Comparison of ENCODE assay signal across 9 mouse cellular contexts in the genomic region with DNA sequence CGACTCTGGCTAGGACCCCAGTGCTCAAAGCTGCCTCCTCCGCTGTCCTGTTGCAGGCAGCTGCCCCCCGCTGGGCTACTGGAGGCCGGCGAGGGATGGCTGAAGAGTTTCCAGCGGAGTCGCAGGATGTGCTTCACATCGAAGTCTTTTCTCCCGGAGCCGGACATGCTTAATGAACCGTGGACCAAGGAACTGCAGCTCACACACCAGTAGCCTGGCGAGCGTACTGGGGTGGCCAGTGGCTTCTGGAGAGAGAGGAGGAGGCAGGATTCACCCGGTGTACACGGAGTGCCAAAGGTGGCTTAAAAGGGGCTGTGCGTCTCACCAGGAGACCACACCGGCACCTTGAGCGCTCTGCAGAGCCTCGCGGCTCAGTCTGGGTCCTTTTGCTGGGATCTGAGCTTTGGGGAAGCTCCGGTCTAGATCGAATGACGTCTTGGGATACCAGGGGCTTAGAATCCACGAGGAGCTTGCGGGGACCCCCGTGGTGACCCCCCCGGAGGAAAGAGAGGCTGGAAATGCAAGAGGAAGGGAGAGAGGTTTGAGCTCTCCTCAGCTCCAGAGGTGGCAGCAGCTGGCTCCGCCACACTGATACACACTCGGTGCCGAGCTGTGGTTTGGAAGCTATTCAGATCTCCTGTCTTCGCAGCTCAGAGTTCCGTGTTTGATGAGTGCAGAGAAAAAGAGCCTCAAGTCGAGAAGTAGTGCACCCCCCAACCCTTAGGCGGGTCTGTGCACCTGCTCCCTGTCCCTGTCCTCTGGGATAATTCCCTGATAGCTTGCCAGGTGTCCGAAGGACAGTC. TPM values are rescaled to one million over a fixed set of nuclear protein-coding genes. Genes with fewer than 3 reads are reported as not detected.
DNase-seq lines count a peak whose midpoint lies in the region; ATAC-seq and TF ChIP-seq lines count a peak whose summit lies in the region.
"Had no signal": no experiment of that assay in that cellular context is flagged by ENCODE, and none has a peak within 500 bp of the region (broad histone marks: within the 10 kb centered on the region; RNA-seq: fewer than 3 reads in every experiment).

No protein-coding gene starts in this region.

- peaks cover 12% of the 10 kb centered on the region for H3K4me1 ChIP-seq in embryonic facial prominence, embryonic 13.5 days
- 0 out of 2 replicates have a peak, but pooled peaks cover 4% of the 10 kb centered on the region for H3K4me1 ChIP-seq in intestine, embryonic 14.5 days (replicated peaks; ENCODE audit: control insufficient read depth, insufficient read depth, low read length)
- no peaks in the 10 kb centered on the region for H3K4me1 ChIP-seq in midbrain, postnatal 0 days (ENCODE audit: insufficient read depth, low read length)

- peak; percentile 59 for ATAC-seq in embryonic facial prominence, embryonic 13.5 days (ENCODE audit: insufficient number of reproducible peaks, insufficient read depth, low FRiP score, low TSS enrichment, low read depth)
- peak; percentile 71 for ATAC-seq in intestine, embryonic 14.5 days (replicated peaks; ENCODE audit: low FRiP score, low TSS enrichment, low read depth)
- ATAC-seq in midbrain, postnatal 0 days (ENCODE audit: low FRiP score) = peak; percentile 89
- no peak for ATAC-seq in megakaryocyte-erythroid progenitor cell, adult 5-6 weeks (replicated peaks; ENCODE audit: low FRiP score, low TSS enrichment, poor library complexity, severe bottlenecking)

- no peaks in the 10 kb centered on the region for H3K36me3 ChIP-seq in C2C12 (ENCODE audit: control insufficient read depth, insufficient read depth)
- no peaks in the 10 kb centered on the region for H3K36me3 ChIP-seq in embryonic facial prominence, embryonic 13.5 days
- H3K36me3 ChIP-seq in intestine, embryonic 14.5 days (ENCODE audit: control insufficient read depth, insufficient read depth, low read length) = no peaks in the 10 kb centered on the region
- H3K36me3 ChIP-seq in midbrain, postnatal 0 days (ENCODE audit: insufficient read depth, low read length) = no peaks in the 10 kb centered on the region

- no peak for TF ChIP-seq CTCF in C2C12 (IDR thresholded peaks at IDR 0.05; ENCODE audit: control insufficient read depth, insufficient read depth, insufficient read length)
- 0 out of 2 replicates have a peak, but pooled peaks have one; percentile 3 for TF ChIP-seq CTCF in midbrain, postnatal 0 days (IDR thresholded peaks at IDR 0.05)

- DNase-seq in cerebellum, postnatal 10 days = peak; percentile 73 to 78
- DNase-seq in cerebellum, adult 11 months = no peak
- DNase-seq in intestine, embryonic 14.5 days (ENCODE audit: low spot score) = peak; percentile 60
- DNase-seq in midbrain, postnatal 0 days (ENCODE audit: low spot score) = peak; percentile 73
- no peak for DNase-seq in natural killer cell, adult 2 months (ENCODE audit: low spot score in 2 of 2)

- H3K27me3 ChIP-seq in C2C12 (ENCODE audit: control insufficient read depth, insufficient read depth, insufficient read length) = no peaks in the 10 kb centered on the region
- H3K27me3 ChIP-seq in embryonic facial prominence, embryonic 13.5 days = peaks cover 30% of the 10 kb centered on the region
- H3K27me3 ChIP-seq in intestine, embryonic 14.5 days (replicated peaks; ENCODE audit: control insufficient read depth, insufficient read depth, low read length) = peaks cover 29% of the 10 kb centered on the region
- H3K27me3 ChIP-seq in midbrain, postnatal 0 days (ENCODE audit: insufficient read depth, low read length) = no peaks in the 10 kb centered on the region

- H3K4me2 ChIP-seq in embryonic facial prominence, embryonic 13.5 days = peak overlapping the region; percentile 96
- H3K4me2 ChIP-seq in intestine, embryonic 14.5 days (ENCODE audit: low read length) = peak overlapping the region; percentile 65
- peak overlapping the region; percentile 72 for H3K4me2 ChIP-seq in midbrain, postnatal 0 days (ENCODE audit: low read depth, low read length, poor library complexity, severe bottlenecking)

- H3ac ChIP-seq in C2C12 (ENCODE audit: control insufficient read depth, insufficient read length, low read depth) = peak overlapping the region; percentile 34

- H3K9ac ChIP-seq in embryonic facial prominence, embryonic 13.5 days = peak overlapping the region; percentile 68
- H3K9ac ChIP-seq in intestine, embryonic 14.5 days (ENCODE audit: low read length) = no peak overlapping the region
- peak overlapping the region; percentile 86 for H3K9ac ChIP-seq in midbrain, postnatal 0 days (replicated peaks; ENCODE audit: low read length, poor library complexity, severe bottlenecking)

- H3K27ac ChIP-seq in embryonic facial prominence, embryonic 13.5 days = no peak overlapping the region
- no peak overlapping the region for H3K27ac ChIP-seq in intestine, embryonic 14.5 days (ENCODE audit: low read depth)
- H3K27ac ChIP-seq in midbrain, postnatal 0 days (ENCODE audit: low read depth, low read length) = peak overlapping the region; percentile 84

- H3K79me2 ChIP-seq in C2C12 (ENCODE audit: control insufficient read depth, insufficient read depth) = no peaks in the 10 kb centered on the region

- H3K9me3 ChIP-seq in embryonic facial prominence, embryonic 13.5 days = no peaks in the 10 kb centered on the region
- no peaks in the 10 kb centered on the region for H3K9me3 ChIP-seq in intestine, embryonic 14.5 days (ENCODE audit: control insufficient read depth, low read length)
- H3K9me3 ChIP-seq in midbrain, postnatal 0 days (ENCODE audit: low read length) = no peaks in the 10 kb centered on the region

- WGBS in embryonic facial prominence, embryonic 13.5 days = 1% methylated on average over 35 of the region's 35 CpGs
- 2% methylated on average over 35 of the region's 35 CpGs for WGBS in intestine, embryonic 14.5 days
- under 1% methylated on average over 35 of the region's 35 CpGs for WGBS in midbrain, postnatal 0 days

- H3K79me3 ChIP-seq in C2C12 (ENCODE audit: low read depth) = no peaks in the 10 kb centered on the region

- peak overlapping the region; percentile 23 for H3K4me3 ChIP-seq in C2C12 (ENCODE audit: insufficient read depth, poor library complexity, severe bottlenecking)
- peak overlapping the region; percentile 50 for H3K4me3 ChIP-seq in embryonic facial prominence, embryonic 13.5 days
- peak overlapping the region; percentile 33 for H3K4me3 ChIP-seq in intestine, embryonic 14.5 days (ENCODE audit: low read depth, low read length)
- peak overlapping the region; percentile 72 for H3K4me3 ChIP-seq in midbrain, postnatal 0 days (ENCODE audit: low read depth, low read length)

TF ChIP-seq in C2C12, 6 proteins besides CTCF, POLR2A, EP300 and RAD21:
- TF ChIP-seq MAX (IDR thresholded peaks at IDR 0.05) (no peak), MYOG (IDR thresholded peaks at IDR 0.05; ENCODE audit: control insufficient read depth, extremely low read depth, insufficient read length) (no peak), CEBPB (IDR thresholded peaks at IDR 0.05; ENCODE audit: low read depth) (no peak), USF1 (IDR thresholded peaks at IDR 0.05; ENCODE audit: low read depth) (no peak), FOSL1 (IDR thresholded peaks at IDR 0.05; ENCODE audit: insufficient read depth, low read length, poor library complexity, severe bottlenecking) (no peak), MYOD1 (IDR thresholded peaks at IDR 0.05; ENCODE audit: control insufficient read depth, insufficient read length, low read depth) (no peak)

RNA-seq across cellular contexts. Expression of a gene that starts 0.6 kb away (rescaled TPM):
- polyA plus RNA-seq in C2C12 (2012; fragmentation: generic; extraction: Trizol) = 0.02 TPM
- 0.10 and 0.11 TPM in 2 replicates for polyA plus RNA-seq in embryonic facial prominence, embryonic 13.5 days (2015; fragmentation: Nextera tagmentation; extraction: Ambion mirVana)
- polyA plus RNA-seq in intestine, embryonic 14.5 days (2014; fragmentation: Nextera tagmentation; extraction: Ambion mirVana) = 0.74 and 1.1 TPM in 2 replicates
- 18.4 and 18.8 TPM in 2 replicates for total RNA-seq in midbrain, postnatal 0 days (2014; rRNA removed)
- 10.1 and 11.7 TPM in 2 replicates for polyA plus RNA-seq in midbrain, postnatal 0 days (2015; fragmentation: Nextera tagmentation; extraction: Ambion mirVana)
- total RNA-seq in megakaryocyte-erythroid progenitor cell, adult 5-6 weeks (2014; fragmentation: Nextera tagmentation) = not detected in 2 replicates
- not detected in 2 replicates for total RNA-seq in megakaryocyte-erythroid progenitor cell, adult 5-6 weeks (2017)
- polyA plus RNA-seq: gonadal fat pad, adult 2 months had no signal

Comparison
In these comparisons a context has a peak if more than half of its experiments do, and no peak if none do; other contexts are left out.
1. DNase-seq: peak in cerebellum, postnatal 10 days (2 of 2), intestine, embryonic 14.5 days (single experiment) and midbrain, postnatal 0 days (single experiment); none in cerebellum, adult 11 months (single experiment) and natural killer cell, adult 2 months (0 of 2).
2. Peak in every context shown above with its lines, with median percentiles within 50 percentile points of each other: H3K4me3 ChIP-seq and H3K4me2 ChIP-seq.